Mouse (Mus musculus) thymus, adult 2 months (tissue): ENCODE data around the gene AL732309.1.

Source experiments
- CTCF ChIP-seq: fragments of 200-500 bp; IDR thresholded peaks from 2 replicates; pipeline ENCODE4 v1.5.1; 2012; ENCODE audit warnings: mild to moderate bottlenecking, control low read depth, low read length, moderate library complexity, borderline replicate concordance; ENCODE audit not compliant: control insufficient read depth, poor library complexity, insufficient read depth; ENCODE audit errors: extremely low read depth
- POLR2A ChIP-seq: fragments of 200-500 bp; IDR thresholded peaks from 2 replicates; pipeline ENCODE4 v1.6.1; 2012; ENCODE audit warnings: mild to moderate bottlenecking, low read length, control low read depth, moderate library complexity; ENCODE audit not compliant: control insufficient read depth, poor library complexity, insufficient read depth; ENCODE audit errors: extremely low read depth

GRCm38 (mm10) chr2:25210686-25211085 lies 36.0 kb downstream of the AL732309.1 start:
- TF ChIP-seq POLR2A (no peak), CTCF (no peak)
